Mouse (Mus musculus) kidney, adult 2 months (tissue): Measurements from ENCODE around the gene Tmod1. TPM values are rescaled to one million over a fixed set of nuclear protein-coding genes. Genes with fewer than 3 reads are reported as not detected.

ENCODE experiments used
- DNase-seq: peaks from one replicate; pipeline ENCODE4 v3.0.0; 2021
- H3K27ac ChIP-seq: fragments of 200-500 bp; 2 replicates; pipeline ENCODE4 v1.5.1; 2012; ENCODE audit warnings: low read depth, low read length, control low read depth, inconsistent platforms; ENCODE audit not compliant: insufficient read depth
- H3K27me3 ChIP-seq: fragments of 200-500 bp; replicated peaks from 2 replicates; pipeline ENCODE4 v1.6.1; 2012; ENCODE audit warnings: mild to moderate bottlenecking, moderate library complexity, low read length, inconsistent platforms; ENCODE audit not compliant: control insufficient read depth, insufficient read depth
- H3K36me3 ChIP-seq: fragments of 200-500 bp; 2 replicates; pipeline ENCODE4 v1.6.1; 2012; ENCODE audit warnings: mild to moderate bottlenecking, moderate library complexity, low read length, inconsistent platforms; ENCODE audit not compliant: control insufficient read depth, insufficient read depth
- H3K4me1 ChIP-seq: fragments of 200-500 bp; 2 replicates; pipeline ENCODE4 v1.6.1; 2011; ENCODE audit warnings: low read length; ENCODE audit not compliant: control insufficient read depth, insufficient read depth
- H3K4me3 ChIP-seq: fragments of 200-500 bp; 2 replicates; pipeline ENCODE4 v1.5.1; 2011; ENCODE audit warnings: mild to moderate bottlenecking, low read depth, low read length, control low read depth; ENCODE audit not compliant: insufficient read depth
- CTCF ChIP-seq: fragments of 200-500 bp; conservative IDR thresholded peaks from 2 replicates; pipeline ENCODE4 v1.5.1; 2011; ENCODE audit warnings: low read depth, mild to moderate bottlenecking, control low read depth, low read length, moderate library complexity, mixed read lengths; ENCODE audit not compliant: insufficient read depth, insufficient read length
- POLR2A ChIP-seq: fragments of 200-500 bp; IDR thresholded peaks from one replicate; pipeline ENCODE4 v1.6.1; 2011; ENCODE audit warnings: low read depth, low read length, control low read depth
- WGBS: fragments of 180-500 bp; shearing (Covaris S2); methylation state at CpG from one replicate; pipeline ENCODE4 v1.1.7; 2018; 5-methylcytosine and 5-hydroxymethylcytosine counted together
- polyA plus RNA-seq: library from polyadenylated mRNA; depleted of rRNA; stranded (reverse); fragments of >200 nt; gene quantifications from 2 replicates; pipeline ENCODE4 v1.2.3, GENCODE M21; 2012; rRNA removed

The Tmod1 gene
- polyA plus RNA-seq, 1 experiment, result 2.3 TPM

DNA sequence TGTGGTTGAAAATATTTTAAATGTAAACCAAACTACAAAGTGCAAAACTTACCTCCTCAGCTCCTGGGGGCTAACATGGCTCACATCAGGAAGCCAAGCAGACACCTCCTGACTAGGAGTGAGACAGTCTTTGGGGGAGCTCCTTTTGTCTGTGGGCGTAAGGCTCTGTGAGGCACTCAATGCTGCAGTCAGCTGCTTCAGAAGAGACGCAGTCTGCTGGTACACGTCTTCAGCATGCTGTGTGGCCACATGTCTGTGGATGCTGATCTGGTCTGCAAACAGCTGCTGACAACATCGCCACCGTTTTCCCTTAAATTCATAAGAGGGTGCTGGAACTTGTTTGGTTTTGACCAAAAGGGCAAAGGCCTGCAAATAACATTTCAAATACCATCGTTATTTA, 93.1 kb downstream of the Tmod1 start:
- DNase-seq, result no peak
- Histone ChIP-seq H3K27me3 (no peaks in the 10 kb centered on the region), H3K36me3 (peaks cover 3% of the 10 kb centered on the region), H3K4me1 (peaks cover 8% of the 10 kb centered on the region), H3K4me3 (no peak overlapping the region), H3K27ac (no peak overlapping the region)
- 85% methylated on average over 6 of the region's 6 CpGs for WGBS
- TF ChIP-seq CTCF, result no peak
- no peak for TF ChIP-seq POLR2A

DNA sequence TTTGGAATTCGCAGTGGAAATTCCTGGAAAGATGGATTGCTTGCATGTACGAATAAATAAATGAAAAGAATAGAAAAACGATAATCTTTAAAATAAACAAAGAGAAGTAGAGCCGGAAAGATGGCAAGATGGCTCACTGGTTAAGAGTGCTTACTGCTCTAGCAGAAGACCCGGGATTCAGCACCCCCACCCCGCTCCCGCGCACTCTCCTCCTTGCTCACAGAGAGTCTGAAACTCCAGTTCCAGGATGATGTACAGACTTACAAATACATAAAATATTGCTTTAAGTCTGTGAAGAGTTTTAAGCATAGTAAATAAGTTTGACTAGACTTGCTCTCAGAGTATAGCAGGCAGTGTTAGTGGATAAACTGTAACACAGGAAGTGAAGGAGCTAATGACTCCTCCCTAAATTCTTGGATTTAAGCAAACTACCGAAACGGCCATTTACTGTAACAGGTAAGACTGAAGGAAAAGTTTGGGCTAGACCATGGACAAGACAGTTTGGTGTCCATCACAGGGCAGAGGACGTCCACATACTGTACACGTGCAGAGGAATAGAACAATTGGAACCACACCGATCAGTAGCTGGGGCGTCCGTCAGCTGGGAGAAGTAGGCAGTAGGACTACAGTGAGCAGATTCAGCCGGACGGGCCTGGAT, 99.0 kb downstream of the Tmod1 start:
- Histone ChIP-seq H3K36me3 (peaks cover 1% of the 10 kb centered on the region; the same call in 1 of the 2 replicates), H3K27ac (peak overlapping the region; percentile 49), H3K4me1 (peaks cover 5% of the 10 kb centered on the region; the same call in 1 of the 2 replicates), H3K27me3 (no peaks in the 10 kb centered on the region), H3K4me3 (peak overlapping the region; percentile 91)
- no peak for DNase-seq
- 6% methylated on average over 17 of the region's 17 CpGs for WGBS
- TF ChIP-seq CTCF (no peak), POLR2A (no peak)

GRCm38 (mm10) chr4:46138287-46139222, 99.8 kb downstream of the Tmod1 start, which contains the start of the genes Ncbp1 and Tstd2:
Gene Ncbp1, plus strand, starts transcription at chr4:46138613.
Gene Tstd2, minus strand, starts transcription at chr4:46138694.
- WGBS, result under 1% methylated on average over 90 of the region's 90 CpGs
- Histone ChIP-seq H3K27ac (peak within 1 kb of the TSS; percentile 78), H3K36me3 (peaks cover 1% of the 10 kb centered on the region; the same call in 1 of the 2 replicates), H3K27me3 (no peaks in the 10 kb centered on the region), H3K4me3 (peak within 1 kb of the TSS; percentile 91), H3K4me1 (peaks cover 5% of the 10 kb centered on the region; the same call in 1 of the 2 replicates)
- peak; percentile 95 for DNase-seq
- TF ChIP-seq CTCF (no peak), POLR2A (peak; percentile 39)

DNA sequence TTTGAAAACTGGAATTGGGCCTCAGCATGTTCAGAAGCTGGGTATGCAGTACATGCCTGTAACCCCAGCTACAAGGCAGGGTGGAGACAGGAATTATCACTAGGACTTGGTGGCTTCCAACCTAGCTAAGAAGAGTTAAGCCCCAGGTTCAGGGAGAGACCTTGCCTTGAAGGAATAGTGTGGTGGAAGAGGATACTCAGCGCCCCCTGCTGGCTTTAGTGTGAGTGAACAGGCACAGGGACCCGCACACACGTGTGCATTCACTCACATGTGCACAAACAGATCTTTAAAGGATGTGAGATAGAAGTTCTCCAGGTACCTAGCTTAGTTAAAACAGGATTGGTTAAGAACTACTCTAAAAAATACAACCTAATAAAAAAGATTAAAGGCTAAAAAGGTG, 105.6 kb downstream of the Tmod1 start:
- Histone ChIP-seq H3K4me3 (no peak overlapping the region), H3K27me3 (no peaks in the 10 kb centered on the region), H3K36me3 (no peaks in the 10 kb centered on the region; the same call in 1 of the 2 replicates), H3K27ac (no peak overlapping the region), H3K4me1 (peaks cover 6% of the 10 kb centered on the region; the same call in 1 of the 2 replicates)
- 77% methylated on average over 3 of the region's 3 CpGs for WGBS
- TF ChIP-seq POLR2A (no peak), CTCF (peak; percentile 42)
- no peak for DNase-seq

DNA sequence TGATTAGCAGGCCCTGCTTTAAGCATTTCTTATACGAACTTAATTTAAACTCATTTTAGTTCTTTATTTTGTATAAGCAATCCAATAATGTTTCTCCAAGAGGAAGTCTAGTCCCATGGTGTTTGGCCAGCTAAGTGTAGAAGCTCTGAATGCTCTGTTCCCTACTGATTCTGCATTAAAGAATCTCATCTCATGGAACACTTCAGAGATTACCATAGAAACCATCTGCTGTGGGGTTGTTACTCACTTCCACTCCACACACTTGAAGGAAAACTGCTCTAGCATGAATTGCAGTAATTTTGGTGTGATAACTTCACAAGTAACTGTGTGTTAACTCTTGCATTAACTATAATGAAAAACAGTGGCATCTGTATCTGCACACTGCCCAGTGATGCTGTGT, 108.1 kb downstream of the Tmod1 start:
- no peak for DNase-seq
- Histone ChIP-seq H3K4me3 (no peak overlapping the region), H3K4me1 (peaks cover 4% of the 10 kb centered on the region; the same call in 1 of the 2 replicates), H3K27me3 (no peaks in the 10 kb centered on the region), H3K36me3 (peaks cover 3% of the 10 kb centered on the region), H3K27ac (no peak overlapping the region)
- TF ChIP-seq CTCF (no peak), POLR2A (no peak)
- WGBS, result 85% methylated on average over 1 of the region's 1 CpGs

DNA sequence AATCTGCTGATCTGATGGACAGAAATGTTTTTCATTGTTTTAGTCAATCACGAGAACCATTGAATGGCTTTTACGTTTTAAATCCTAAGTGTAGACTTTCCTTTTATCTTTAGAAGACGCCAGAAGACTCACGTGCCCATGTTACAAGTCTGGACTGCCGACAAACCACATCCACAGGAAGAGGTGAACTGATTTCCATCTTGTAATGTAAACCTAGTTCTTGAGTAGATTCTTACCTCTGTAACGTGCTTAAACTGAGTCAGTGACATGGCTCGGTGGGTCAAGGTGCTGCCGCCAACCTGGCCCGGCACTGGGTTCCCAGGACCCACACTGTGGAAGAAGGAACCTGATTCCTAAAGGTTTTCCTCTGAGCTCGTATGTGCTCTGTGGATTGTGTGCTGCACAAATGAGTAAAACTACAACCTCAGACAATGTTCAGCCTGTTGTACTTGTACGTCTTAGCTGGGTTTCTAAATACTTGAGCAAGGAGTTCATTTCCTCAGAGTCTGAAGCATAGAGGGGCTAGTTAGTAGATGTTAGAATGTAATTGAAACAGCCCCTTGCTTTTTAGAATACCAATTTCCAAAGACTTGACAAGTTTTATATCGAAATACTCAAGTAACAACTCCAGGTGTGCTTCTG, 113.3 kb downstream of the Tmod1 start:
- Histone ChIP-seq H3K4me3 (no peak overlapping the region), H3K27me3 (no peaks in the 10 kb centered on the region), H3K4me1 (no peaks in the 10 kb centered on the region), H3K27ac (no peak overlapping the region), H3K36me3 (peaks cover 6% of the 10 kb centered on the region)
- no peak for DNase-seq
- TF ChIP-seq POLR2A (no peak), CTCF (no peak)
- WGBS, result 91% methylated on average over 12 of the region's 12 CpGs

- Histone ChIP-seq H3K27me3 (no peaks in the 10 kb centered on the region), H3K27ac (peak overlapping the region; percentile 39; the same call in 1 of the 2 replicates), H3K36me3 (peaks cover 15% of the 10 kb centered on the region), H3K4me3 (no peak overlapping the region), H3K4me1 (no peaks in the 10 kb centered on the region)
- no peak for TF ChIP-seq CTCF
- TF ChIP-seq POLR2A, result no peak
- DNase-seq, result no peak
- 59% methylated on average over 2 of the region's 2 CpGs for WGBS
Observed at GRCm38 (mm10) chr4:46164027-46164426, 125.3 kb downstream of the Tmod1 start.

Other genes starting within 250 kb of the Tmod1 start
- gene Aldh1b1, start 239.9 kb upstream of the Tmod1 start, polyA plus RNA-seq, result 4.2 and 5.8 TPM in 2 replicates
- not detected in 2 replicates for gene Igfbpl1, start 212.0 kb upstream of the Tmod1 start, polyA plus RNA-seq
- 6.3 and 9.1 TPM in 2 replicates for gene Stra6l, start 190.3 kb upstream of the Tmod1 start, polyA plus RNA-seq
- gene Ccdc180, start 148.6 kb upstream of the Tmod1 start, polyA plus RNA-seq, result 0.17 and 0.34 TPM in 2 replicates
- gene Tdrd7, start 73.6 kb upstream of the Tmod1 start, polyA plus RNA-seq, result 13.2 and 19.1 TPM in 2 replicates
- 17.6 and 18.8 TPM in 2 replicates for gene Ncbp1, start 99.7 kb downstream of the Tmod1 start, polyA plus RNA-seq
- gene Tstd2, start 99.8 kb downstream of the Tmod1 start, polyA plus RNA-seq, result 14.1 and 14.6 TPM in 2 replicates
- 16.0 and 26.5 TPM in 2 replicates for gene Xpa, start 157.4 kb downstream of the Tmod1 start, polyA plus RNA-seq